Mouse (Mus musculus) stomach, postnatal 0 days (tissue): Measurements from ENCODE around the gene Sdad1. TPM values are rescaled to one million over a fixed set of nuclear protein-coding genes. Genes with fewer than 3 reads are reported as not detected.

Experiments
- ATAC-seq: fragments of 200-750 bp; cut with Nextera tagmentation; 2 replicates; pipeline ENCODE4 v1.8.0; 2017; ENCODE audit not compliant: low FRiP score, low TSS enrichment
- DNase-seq: peaks from one replicate; pipeline ENCODE4 v3.0.0-alpha.2; 2016; ENCODE audit warnings: low spot score
- H3K27ac ChIP-seq: fragments of 300-500 bp; sonication (generic); replicated peaks from 2 replicates; pipeline ENCODE4 v1.5.1; 2014; ENCODE audit warnings: mild to moderate bottlenecking, control low read depth
- H3K27me3 ChIP-seq: fragments of 300-500 bp; sonication (generic); 2 replicates; pipeline ENCODE4 v1.6.1; 2014; ENCODE audit warnings: low read length; ENCODE audit not compliant: control insufficient read depth, insufficient read depth
- H3K36me3 ChIP-seq: fragments of 300-500 bp; sonication (generic); 2 replicates; pipeline ENCODE4 v1.6.1; 2014; ENCODE audit warnings: low read length, mixed read lengths; ENCODE audit not compliant: control insufficient read depth, insufficient read depth
- H3K4me1 ChIP-seq: fragments of 300-500 bp; sonication (generic); replicated peaks from 2 replicates; pipeline ENCODE4 v1.6.1; 2014; ENCODE audit warnings: antibody characterized with exemption; ENCODE audit not compliant: control insufficient read depth, insufficient read depth
- H3K4me2 ChIP-seq: fragments of 300-500 bp; sonication (generic); replicated peaks from 2 replicates; pipeline ENCODE4 v1.6.1; 2014; ENCODE audit warnings: low read depth, mild to moderate bottlenecking, control low read depth, moderate library complexity
- H3K4me3 ChIP-seq: fragments of 300-500 bp; sonication (generic); 2 replicates; pipeline ENCODE4 v1.5.1; 2014; ENCODE audit warnings: low read depth, low read length, control low read depth
- H3K9ac ChIP-seq: fragments of 300-500 bp; sonication (generic); 2 replicates; pipeline ENCODE4 v1.6.1; 2014; ENCODE audit warnings: mild to moderate bottlenecking, low read length, control low read depth, mixed read lengths
- H3K9me3 ChIP-seq: fragments of 300-500 bp; sonication (generic); 2 replicates; pipeline ENCODE4 v1.6.1; 2016; ENCODE audit warnings: low read length; ENCODE audit not compliant: control insufficient read depth
- CTCF ChIP-seq: IDR thresholded peaks from 2 replicates; pipeline ENCODE4 v1.5.1; 2016; ENCODE audit warnings: antibody characterized with exemption, low read depth, mild to moderate bottlenecking, moderate library complexity
- EP300 ChIP-seq: optimal IDR thresholded peaks from 2 replicates; pipeline ENCODE3; 2016; ENCODE audit warnings: antibody characterized with exemption
- WGBS: fragments of 180-500 bp; shearing (Covaris S2); extraction: QIAGEN DNeasy Blood & Tissue Kit; methylation state at CpG from one replicate; pipeline ENCODE4 v1.1.7; 2014; 5-methylcytosine and 5-hydroxymethylcytosine counted together
- polyA plus RNA-seq: library from polyadenylated mRNA; unstranded; fragments of >200 nt; fragmentation: Nextera tagmentation; extraction: Ambion mirVana; gene quantifications from 2 replicates; pipeline ENCODE4 v1.2.1, GENCODE M21; 2015

The Sdad1 gene
- polyA plus RNA-seq, 1 experiment from 2014 or later: 17.9 TPM

- H3K9ac ChIP-seq: peak within 1 kb of the TSS; percentile 24
- no peaks in the 10 kb centered on the region for H3K9me3 ChIP-seq
- H3K36me3 ChIP-seq: no peaks in the 10 kb centered on the region
- no peaks in the 10 kb centered on the region for H3K4me1 ChIP-seq
- 77% methylated on average over 17 of the region's 17 CpGs for WGBS
- H3K27me3 ChIP-seq: no peaks in the 10 kb centered on the region
- peak within 1 kb of the TSS; percentile 78 for H3K27ac ChIP-seq
- TF ChIP-seq CTCF (no peak), EP300 (no peak)
- H3K4me2 ChIP-seq: peak within 1 kb of the TSS; percentile 26
- H3K4me3 ChIP-seq: peak within 1 kb of the TSS; percentile 1
- no peak for DNase-seq
- no peak for ATAC-seq
Observed at GRCm38 (mm10) chr5:92331635-92332338, 21.5 kb upstream of the Sdad1 start, which contains the start of gene Art3. Art3 (plus strand) TSS chr5:92331827.

GRCm38 (mm10) chr5:92331122-92331521 lies 20.8 kb upstream of the Sdad1 start:
- Histone ChIP-seq H3K4me3 (no peak overlapping the region), H3K27me3 (no peaks in the 10 kb centered on the region), H3K4me1 (no peaks in the 10 kb centered on the region), H3K36me3 (no peaks in the 10 kb centered on the region), H3K9ac (no peak overlapping the region), H3K27ac (no peak overlapping the region), H3K9me3 (no peaks in the 10 kb centered on the region), H3K4me2 (no peak overlapping the region)
- ATAC-seq (no peak), DNase-seq (no peak)
- TF ChIP-seq CTCF (no peak), EP300 (no peak)
- WGBS: 80% methylated on average over 12 of the region's 12 CpGs

- no peak for TF ChIP-seq EP300
- TF ChIP-seq CTCF: no peak
- Histone ChIP-seq H3K4me2 (no peak within 1 kb of the TSS), H3K27ac (no peak within 1 kb of the TSS), H3K4me3 (no peak within 1 kb of the TSS), H3K36me3 (no peaks in the 10 kb centered on the region), H3K9me3 (no peaks in the 10 kb centered on the region), H3K4me1 (no peaks in the 10 kb centered on the region), H3K27me3 (no peaks in the 10 kb centered on the region), H3K9ac (no peak within 1 kb of the TSS)
- ATAC-seq (no peak), DNase-seq (no peak)
- WGBS: 70% methylated on average over 7 of the region's 7 CpGs
Observed at GRCm38 (mm10) chr5:92327929-92328328, 17.6 kb upstream of the Sdad1 start, which contains the start of gene Cxcl9. Cxcl9 (minus strand) TSS chr5:92328079.

GRCm38 (mm10) chr5:92327367-92327766 lies 17.1 kb upstream of the Sdad1 start:
- Histone ChIP-seq H3K27me3 (no peaks in the 10 kb centered on the region), H3K9ac (no peak overlapping the region), H3K36me3 (no peaks in the 10 kb centered on the region), H3K4me3 (no peak overlapping the region), H3K27ac (no peak overlapping the region), H3K4me1 (no peaks in the 10 kb centered on the region), H3K4me2 (no peak overlapping the region), H3K9me3 (no peaks in the 10 kb centered on the region)
- WGBS: 62% methylated on average over 6 of the region's 6 CpGs
- ATAC-seq (no peak), DNase-seq (no peak)
- TF ChIP-seq EP300 (no peak), CTCF (no peak)

GRCm38 (mm10) chr5:92323264-92323663 lies 13.0 kb upstream of the Sdad1 start:
- ATAC-seq: no peak
- Histone ChIP-seq H3K27ac (no peak overlapping the region), H3K4me2 (no peak overlapping the region)

GRCm38 (mm10) chr5:92322612-92323011 lies 12.3 kb upstream of the Sdad1 start:
- H3K27me3 ChIP-seq: no peaks in the 10 kb centered on the region
- no peak overlapping the region for H3K9ac ChIP-seq
- WGBS: 71% methylated on average over 4 of the region's 4 CpGs
- no peak overlapping the region for H3K4me3 ChIP-seq
- H3K27ac ChIP-seq: no peak overlapping the region
- TF ChIP-seq EP300 (no peak), CTCF (no peak)
- no peaks in the 10 kb centered on the region for H3K9me3 ChIP-seq
- ATAC-seq (no peak), DNase-seq (no peak)
- no peaks in the 10 kb centered on the region for H3K36me3 ChIP-seq
- no peaks in the 10 kb centered on the region for H3K4me1 ChIP-seq
- H3K4me2 ChIP-seq: no peak overlapping the region

More at GRCm38 (mm10) chr5:92323264-92323663, 13.0 kb upstream of the Sdad1 start:
- no peak for DNase-seq
- WGBS: 66% methylated on average over 5 of the region's 5 CpGs
- H3K4me1 ChIP-seq: no peaks in the 10 kb centered on the region
- H3K4me3 ChIP-seq: no peak overlapping the region
- H3K36me3 ChIP-seq: no peaks in the 10 kb centered on the region
- no peak overlapping the region for H3K9ac ChIP-seq
- no peaks in the 10 kb centered on the region for H3K9me3 ChIP-seq
- no peak for TF ChIP-seq EP300
- no peak for TF ChIP-seq CTCF
- no peaks in the 10 kb centered on the region for H3K27me3 ChIP-seq
